Mouse (Mus musculus) MEL (cell line): ENCODE data around the gene Wasf2. TPM values are rescaled to one million over a fixed set of nuclear protein-coding genes. Genes with fewer than 3 reads are reported as not detected.

Source experiments
- DNase-seq: peaks from one replicate; pipeline ENCODE4 v3.0.0; 2011; ENCODE audit warnings: low read depth, low spot score
- H3K27ac ChIP-seq: 2 replicates; pipeline ENCODE4 v1.5.1; 2012; ENCODE audit warnings: low read depth, mild to moderate bottlenecking, control low read depth, low read length, moderate library complexity; ENCODE audit not compliant: control insufficient read depth
- H3K27me3 ChIP-seq, 2 experiments: fragments of 150-350 bp in 1 of 2; sonication (generic) in 1 of 2; 2 replicates each; pipeline ENCODE4 v1.6.1; 2012; ENCODE audit warnings: low read length in 2 of 2, mild to moderate bottlenecking in 2 of 2, improper control_type of control experiment in 1 of 2, moderate library complexity in 1 of 2; ENCODE audit not compliant: insufficient read depth in 2 of 2, control insufficient read depth in 1 of 2
- H3K36me3 ChIP-seq, 2 experiments: 2 replicates each; pipeline ENCODE4 v1.6.1; 2012 to 2014; ENCODE audit warnings: low read length in 2 of 2, improper control_type of control experiment in 1 of 2, inconsistent platforms in 1 of 2, mild to moderate bottlenecking in 1 of 2; ENCODE audit not compliant: insufficient read depth in 2 of 2, control insufficient read depth in 1 of 2
- H3K4me1 ChIP-seq, 2 experiments: fragments of 150-350 bp in 1 of 2; sonication (generic) in 1 of 2; 2 replicates each; pipeline ENCODE4 v1.6.1; 2012; ENCODE audit warnings: low read length in 2 of 2, improper control_type of control experiment in 1 of 2, mild to moderate bottlenecking in 1 of 2; ENCODE audit not compliant: insufficient read depth in 2 of 2, control insufficient read depth in 1 of 2
- H3K4me3 ChIP-seq, 2 experiments: fragments of 150-350 bp in 1 of 2; sonication (generic) in 1 of 2; 2 replicates each; pipeline ENCODE4 v1.5.1; 2012; ENCODE audit warnings: low read depth in 2 of 2, low read length in 2 of 2, mild to moderate bottlenecking in 2 of 2, moderate library complexity in 2 of 2, control low read depth in 1 of 2, improper control_type of control experiment in 1 of 2; ENCODE audit not compliant: control insufficient read depth in 1 of 2, insufficient read depth in 1 of 2
- H3K79me2 ChIP-seq: 2 replicates; pipeline ENCODE4 v1.6.1; 2012; ENCODE audit warnings: mild to moderate bottlenecking, low read length, moderate library complexity; ENCODE audit not compliant: control insufficient read depth, poor library complexity, insufficient read depth
- H3K9ac ChIP-seq: 2 replicates; pipeline ENCODE4 v1.6.1; 2012; ENCODE audit warnings: low read depth, mild to moderate bottlenecking, control low read depth, low read length, moderate library complexity; ENCODE audit not compliant: control insufficient read depth, poor library complexity, severe bottlenecking
- H3K9me3 ChIP-seq: fragments of 150-350 bp; sonication (generic); replicated peaks from 2 replicates; pipeline ENCODE4 v1.6.1; 2012; ENCODE audit warnings: mild to moderate bottlenecking, low read length, improper control_type of control experiment, moderate library complexity; ENCODE audit not compliant: insufficient read depth
- BHLHE40 ChIP-seq: IDR thresholded peaks from 2 replicates; pipeline ENCODE4 v1.6.1; 2012; ENCODE audit warnings: low read depth, mild to moderate bottlenecking, inconsistent platforms, low read length, improper control_type of control experiment, borderline replicate concordance
- CTCF ChIP-seq, 3 experiments: IDR thresholded peaks in 2 of 3; conservative IDR thresholded peaks in 1 of 3; 2 replicates each; pipeline ENCODE4 v1.5.1; 2011 to 2012; ENCODE audit warnings: low read length in 3 of 3, low read depth in 2 of 3, mild to moderate bottlenecking in 2 of 3, improper control_type of control experiment in 1 of 3, inconsistent platforms in 1 of 3, mixed read lengths in 1 of 3, moderate library complexity in 1 of 3; ENCODE audit not compliant: control insufficient read depth in 1 of 3, insufficient read depth in 1 of 3, poor library complexity in 1 of 3, severe bottlenecking in 1 of 3
- E2F4 ChIP-seq: IDR thresholded peaks from 2 replicates; pipeline ENCODE4 v1.6.1; 2011; ENCODE audit warnings: low read depth, low read length, improper control_type of control experiment, borderline replicate concordance
- EP300 ChIP-seq, 2 experiments: IDR thresholded peaks; 2 replicates each; pipeline ENCODE4 v1.6.1; 2011; ENCODE audit warnings: improper control_type of control experiment in 2 of 2, low read length in 2 of 2, low read depth in 1 of 2, mild to moderate bottlenecking in 1 of 2
- ETS1 ChIP-seq: IDR thresholded peaks from 2 replicates; pipeline ENCODE4 v1.6.1; 2012; ENCODE audit warnings: low read depth, mild to moderate bottlenecking, inconsistent platforms, low read length, improper control_type of control experiment, moderate library complexity
- GABPA ChIP-seq: IDR thresholded peaks from 2 replicates; pipeline ENCODE4 v1.6.1; 2012; ENCODE audit warnings: low read depth, mild to moderate bottlenecking, inconsistent platforms, low read length, improper control_type of control experiment, moderate library complexity
- GATA1 ChIP-seq: IDR thresholded peaks from 2 replicates; pipeline ENCODE4 v1.6.1; 2011; ENCODE audit warnings: low read depth, low read length, improper control_type of control experiment
- HCFC1 ChIP-seq: IDR thresholded peaks from 2 replicates; pipeline ENCODE4 v1.6.1; 2012; ENCODE audit warnings: low read depth, mild to moderate bottlenecking, inconsistent platforms, low read length, improper control_type of control experiment, moderate library complexity
- KAT2A ChIP-seq: conservative IDR thresholded peaks from 2 replicates; pipeline ENCODE4 v1.6.1; 2012; ENCODE audit warnings: low read depth, low read length, improper control_type of control experiment, inconsistent platforms
- MYB ChIP-seq: IDR thresholded peaks from 2 replicates; pipeline ENCODE4 v1.6.1; 2011; ENCODE audit warnings: mild to moderate bottlenecking, low read depth, low read length, improper control_type of control experiment
- MYC ChIP-seq: IDR thresholded peaks from 2 replicates; pipeline ENCODE4 v1.6.1; 2011; ENCODE audit warnings: low read depth, mild to moderate bottlenecking, low read length, improper control_type of control experiment, moderate library complexity
- NELFE ChIP-seq: IDR thresholded peaks from 2 replicates; pipeline ENCODE4 v1.6.1; 2011; ENCODE audit warnings: low read depth, low read length, improper control_type of control experiment
- POLR2A ChIP-seq, 2 experiments: IDR thresholded peaks; 2 replicates each; pipeline ENCODE4 v1.6.1; 2011 to 2012; ENCODE audit warnings: low read length in 2 of 2, mild to moderate bottlenecking in 2 of 2, control low read depth in 1 of 2, improper control_type of control experiment in 1 of 2, low read depth in 1 of 2, moderate library complexity in 1 of 2; ENCODE audit not compliant: control insufficient read depth in 1 of 2, insufficient read depth in 1 of 2, poor library complexity in 1 of 2
- RAD21 ChIP-seq: IDR thresholded peaks from 2 replicates; pipeline ENCODE4 v1.6.1; 2011; ENCODE audit warnings: mild to moderate bottlenecking, low read depth, low read length, improper control_type of control experiment
- TAL1 ChIP-seq: IDR thresholded peaks from 2 replicates; pipeline ENCODE4 v1.6.1; 2012; ENCODE audit warnings: mild to moderate bottlenecking, inconsistent platforms, low read length, moderate library complexity, mixed read lengths
- TBP ChIP-seq: IDR thresholded peaks from 2 replicates; pipeline ENCODE4 v1.8.0; 2011; ENCODE audit warnings: low read depth, low read length, improper control_type of control experiment
- TCF12 ChIP-seq: IDR thresholded peaks from 2 replicates; pipeline ENCODE4 v1.6.1; 2014; ENCODE audit warnings: low read depth, mild to moderate bottlenecking, inconsistent platforms, low read length, improper control_type of control experiment, moderate library complexity
- USF1 ChIP-seq: IDR thresholded peaks from 2 replicates; pipeline ENCODE4 v1.6.1; 2014; ENCODE audit warnings: low read depth, mild to moderate bottlenecking, inconsistent platforms, low read length, improper control_type of control experiment, moderate library complexity
- USF2 ChIP-seq, 2 experiments: IDR thresholded peaks; 2 replicates each; pipeline ENCODE4 v1.6.1; 2011 to 2012; ENCODE audit warnings: improper control_type of control experiment in 2 of 2, low read length in 2 of 2, borderline replicate concordance in 1 of 2, inconsistent platforms in 1 of 2, low read depth in 1 of 2, mild to moderate bottlenecking in 1 of 2; ENCODE audit not compliant: insufficient read depth in 1 of 2
- ZNF384 ChIP-seq: IDR thresholded peaks from 2 replicates; pipeline ENCODE4 v1.6.1; 2012; ENCODE audit warnings: low read depth, mild to moderate bottlenecking, inconsistent platforms, low read length, improper control_type of control experiment
- polyA plus RNA-seq, 2 experiments: library from polyadenylated mRNA; stranded (reverse) in 1 of 2; unstranded in 1 of 2; fragments of >175 nt in 1 of 2; fragments of >200 nt in 1 of 2; gene quantifications; 2 replicates each; pipeline versions ENCODE4 v1.2.1 to v1.2.4; 2012; ENCODE audit warnings: low replicate concordance in 2 of 2, low read depth in 1 of 2; ENCODE audit not compliant: insufficient read length in 2 of 2, insufficient read depth in 1 of 2, missing spikeins in 1 of 2
- total RNA-seq: library from RNA; depleted of rRNA; stranded (reverse); fragments of 300-350 nt; gene quantifications from 2 replicates; pipeline ENCODE4 v1.2.3, GENCODE M21; 2012

Gene Wasf2
- total and polyA plus RNA-seq, 3 experiments = 16.4 to 53.7 TPM; not detected in 1

GRCm38 (mm10) chr4:133211751-133212561 lies 81.7 kb downstream of the Wasf2 start, which contains the start of the genes Cd164l2 and Gpr3:
Gene Cd164l2 (plus strand): TSS chr4:133212131.
Gene Gpr3 (minus strand): TSS chr4:133212536.
- no peaks in the 10 kb centered on the region for H3K79me2 ChIP-seq
- H3K9me3 ChIP-seq = no peaks in the 10 kb centered on the region
- no peaks in the 10 kb centered on the region for H3K27me3 ChIP-seq
- peak within 1 kb of the TSS; percentile 50 for H3K9ac ChIP-seq
- H3K4me1 ChIP-seq = peaks cover 2 to 11% of the 10 kb centered on the region in 2 experiments; a peak in 2 of 4 replicates
- peak within 1 kb of the TSS; percentile 65 to 90 for H3K4me3 ChIP-seq
- TF ChIP-seq TBP (no peak), E2F4 (no peak), MYC (no peak), NELFE (no peak), HCFC1 (no peak), POLR2A (IDR thresholded peaks at IDR 0.05; ENCODE audit: control insufficient read depth in 1 of 2, insufficient read depth in 1 of 2, low read depth in 1 of 2, low read length in 2 of 2, poor library complexity in 1 of 2) (no peak), MYB (no peak), EP300 (IDR thresholded peaks at IDR 0.05; ENCODE audit: low read depth in 1 of 2, low read length in 2 of 2) (no peak), KAT2A (no peak), GABPA (no peak), CTCF (IDR thresholded peaks at IDR 0.05 in 2 of 3, conservative IDR thresholded peaks at IDR 0.05 in 1 of 3; ENCODE audit: control insufficient read depth in 1 of 3, insufficient read depth in 1 of 3, low read depth in 2 of 3, low read length in 3 of 3, poor library complexity in 1 of 3, severe bottlenecking in 1 of 3) (no peak), GATA1 (no peak), ZNF384 (no peak), TCF12 (no peak), ETS1 (no peak), USF2 (IDR thresholded peaks at IDR 0.05; ENCODE audit: borderline replicate concordance in 1 of 2, insufficient read depth in 1 of 2, low read depth in 1 of 2, low read length in 2 of 2) (no peak), USF1 (no peak), RAD21 (no peak), TAL1 (no peak), BHLHE40 (no peak)
- no peak within 1 kb of the TSS for H3K27ac ChIP-seq
- no peaks in the 10 kb centered on the region for H3K36me3 ChIP-seq
- peak; percentile 22 for DNase-seq
